Mouse (Mus musculus) midbrain, embryonic 11.5 days (tissue): Measurements from ENCODE around the gene Scn3b. TPM values are rescaled to one million over a fixed set of nuclear protein-coding genes. Genes with fewer than 3 reads are reported as not detected.

Source experiments
- ATAC-seq: fragments of 200-750 bp; cut with Nextera tagmentation; 2 replicates; pipeline ENCODE4 v1.8.0; 2017; ENCODE audit warnings: moderate TSS enrichment, moderate library complexity; ENCODE audit not compliant: low FRiP score
- DNase-seq: peaks from one replicate; pipeline ENCODE4 v3.0.0; 2015; ENCODE audit warnings: low spot score; ENCODE audit errors: missing footprints
- H3K27ac ChIP-seq: fragments of 300-500 bp; sonication (generic); 2 replicates; pipeline ENCODE4 v1.5.1; 2014; ENCODE audit warnings: low read depth, low read length
- H3K27me3 ChIP-seq: fragments of 300-500 bp; sonication (generic); 2 replicates; pipeline ENCODE4 v1.6.1; 2014; ENCODE audit warnings: mild to moderate bottlenecking, low read length, moderate library complexity, mixed read lengths; ENCODE audit not compliant: control insufficient read depth, insufficient read depth
- H3K36me3 ChIP-seq: fragments of 300-500 bp; sonication (generic); 2 replicates; pipeline ENCODE4 v1.6.1; 2014; ENCODE audit warnings: mild to moderate bottlenecking, low read length, moderate library complexity, mixed read lengths; ENCODE audit not compliant: control insufficient read depth, insufficient read depth
- H3K4me1 ChIP-seq: fragments of 300-500 bp; sonication (generic); 2 replicates; pipeline ENCODE4 v1.6.1; 2014; ENCODE audit warnings: low read length; ENCODE audit not compliant: control insufficient read depth, insufficient read depth
- H3K4me2 ChIP-seq: fragments of 300-500 bp; sonication (generic); 2 replicates; pipeline ENCODE4 v1.6.1; 2014; ENCODE audit warnings: mild to moderate bottlenecking, moderate library complexity
- H3K4me3 ChIP-seq: fragments of 300-500 bp; sonication (generic); 2 replicates; pipeline ENCODE4 v1.5.1; 2014; ENCODE audit warnings: low read depth, low read length
- H3K9ac ChIP-seq: fragments of 300-500 bp; sonication (generic); 2 replicates; pipeline ENCODE4 v1.6.1; 2014; ENCODE audit warnings: low read length
- H3K9me3 ChIP-seq: fragments of 300-500 bp; sonication (generic); 2 replicates; pipeline ENCODE4 v1.6.1; 2016; ENCODE audit warnings: low read length; ENCODE audit not compliant: control insufficient read depth
- WGBS: fragments of 180-500 bp; shearing (Covaris S2); extraction: QIAGEN DNeasy Blood & Tissue Kit; methylation state at CpG from one replicate; pipeline ENCODE4 v1.1.7; 2014; 5-methylcytosine and 5-hydroxymethylcytosine counted together
- polyA plus RNA-seq: library from polyadenylated mRNA; unstranded; fragments of >200 nt; fragmentation: Nextera tagmentation; extraction: Ambion mirVana; gene quantifications from 2 replicates; pipeline ENCODE4 v1.2.1, GENCODE M21; 2014

The Scn3b gene
- polyA plus RNA-seq, 1 experiment from 2014 or later: 18.6 TPM

DNA sequence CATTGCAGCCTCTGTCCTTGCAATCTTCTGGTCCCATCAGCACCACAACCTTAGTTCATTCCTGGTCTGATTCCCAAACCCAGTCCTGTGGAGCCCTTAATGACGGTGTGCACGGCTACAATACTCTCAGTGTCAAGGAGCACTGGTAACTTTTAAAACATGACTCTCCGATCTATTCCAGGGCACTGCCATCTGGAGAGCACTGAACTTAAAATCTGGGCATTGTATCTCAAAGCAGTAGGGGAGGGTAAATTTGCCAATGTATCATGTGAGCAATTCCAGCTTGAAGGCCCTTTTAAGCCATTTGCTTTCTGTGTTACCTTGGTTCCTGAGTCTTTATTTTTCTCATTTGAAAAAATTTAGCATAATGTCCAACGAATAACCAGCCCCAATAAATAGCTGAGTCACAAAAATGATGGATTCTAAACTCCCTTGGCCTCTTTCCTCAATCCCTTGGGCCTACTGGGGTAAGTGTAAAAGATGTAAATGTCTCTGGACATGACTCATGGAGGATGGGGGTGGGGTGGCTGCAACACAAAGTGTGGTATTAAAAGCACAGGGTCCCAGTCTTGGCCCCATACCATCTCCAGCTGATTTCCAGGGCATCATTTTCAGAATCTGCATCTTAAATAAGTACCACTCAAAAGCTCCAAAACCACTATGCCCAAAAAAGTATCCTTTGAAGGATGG is 68.3 kb downstream of the Scn3b start:
- no peaks in the 10 kb centered on the region for H3K4me1 ChIP-seq
- H3K9me3 ChIP-seq: no peaks in the 10 kb centered on the region
- ATAC-seq (no peak), DNase-seq (no peak)
- no peaks in the 10 kb centered on the region for H3K36me3 ChIP-seq
- no peak overlapping the region for H3K4me2 ChIP-seq
- 82% methylated on average over 4 of the region's 4 CpGs for WGBS
- no peak overlapping the region for H3K4me3 ChIP-seq
- no peak overlapping the region for H3K27ac ChIP-seq
- no peaks in the 10 kb centered on the region for H3K27me3 ChIP-seq
- H3K9ac ChIP-seq: no peak overlapping the region

DNA sequence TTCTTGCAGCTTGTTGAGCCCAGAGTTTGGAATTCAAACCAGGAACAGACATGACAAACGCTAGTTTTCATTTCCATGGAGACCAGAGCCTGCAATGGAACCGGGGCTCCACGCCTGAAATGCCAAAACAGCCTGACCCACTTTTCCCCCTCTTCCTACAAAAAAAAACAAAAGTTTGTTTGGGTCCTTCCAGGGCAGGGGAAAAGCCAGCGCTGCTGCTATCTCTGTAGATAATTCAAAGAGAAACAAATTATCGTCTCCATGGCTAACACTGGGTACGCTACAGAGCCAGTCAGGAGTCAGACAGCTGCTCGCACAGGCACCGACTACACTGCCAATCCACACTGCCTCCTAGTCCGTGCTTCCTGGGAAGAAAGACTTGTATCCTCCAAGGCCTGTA is 70.6 kb downstream of the Scn3b start:
- H3K4me3 ChIP-seq: no peak overlapping the region
- DNase-seq: no peak
- no peaks in the 10 kb centered on the region for H3K4me1 ChIP-seq
- 83% methylated on average over 9 of the region's 9 CpGs for WGBS
- H3K27me3 ChIP-seq: no peaks in the 10 kb centered on the region
- H3K9me3 ChIP-seq: no peaks in the 10 kb centered on the region
- no peak overlapping the region for H3K9ac ChIP-seq
- no peak for ATAC-seq
- no peak overlapping the region for H3K4me2 ChIP-seq
- no peak overlapping the region for H3K27ac ChIP-seq
- no peaks in the 10 kb centered on the region for H3K36me3 ChIP-seq

Other genes with a start within 250 kb of the Scn3b start
- not detected in 2 replicates for gene Olfr981, start 247.8 kb upstream of the Scn3b start, polyA plus RNA-seq
- not detected in 2 replicates for gene Olfr982, start 195.4 kb upstream of the Scn3b start, polyA plus RNA-seq
- gene Olfr983, start 175.6 kb upstream of the Scn3b start, polyA plus RNA-seq: not detected in 2 replicates
- not detected in 2 replicates for gene Olfr984, start 155.0 kb upstream of the Scn3b start, polyA plus RNA-seq
- not detected in 2 replicates for gene Olfr985, start 139.0 kb upstream of the Scn3b start, polyA plus RNA-seq
- gene Tmem225, start 121.1 kb upstream of the Scn3b start, polyA plus RNA-seq: not detected in 2 replicates
- not detected in 2 replicates for gene Olfr986, start 88.3 kb upstream of the Scn3b start, polyA plus RNA-seq
- gene Zfp202, start 76.9 kb upstream of the Scn3b start, polyA plus RNA-seq: 6.8 and 7.3 TPM in 2 replicates